ENCODE assay signal across 28 mouse cellular contexts in genomic region chr2:122599736-122600135, GRCm38 (mm10). TPM values are rescaled to one million over a fixed set of nuclear protein-coding genes. Genes with fewer than 3 reads are reported as not detected.
DNase-seq lines count a peak whose midpoint lies in the region; TF ChIP-seq lines count a peak whose summit lies in the region.
"Had no signal": no experiment of that assay in that cellular context is flagged by ENCODE, and none has a peak within 500 bp of the region (broad histone marks: within the 10 kb centered on the region; RNA-seq: fewer than 3 reads in every experiment).

No protein-coding gene starts in this region.

- H3K4me3 ChIP-seq in gastrocnemius, adult 2 months = no peak overlapping the region
- H3K4me3 ChIP-seq in layer of hippocampus, adult 2 months = no peak overlapping the region
- H3K4me3 ChIP-seq: embryonic facial prominence, embryonic 12.5 days; heart, embryonic 10.5 days; limb, embryonic 10.5 days; liver, embryonic 15.5 days; lung, embryonic 15.5 days; neural tube, embryonic 12.5 days; stomach, embryonic 15.5 days had no signal

- intact Hi-C loops in gastrocnemius, adult 2 months (cut with DNase I) = no loop called here

- DNase-seq in gastrocnemius, adult 2 months = peak; percentile 61
- no peak for DNase-seq in gastrocnemius, postnatal 4 days (ENCODE audit: low spot score in 2 of 2)
- DNase-seq in layer of hippocampus, adult 2 months (ENCODE audit: low spot score in 2 of 2) = no peak
- DNase-seq in layer of hippocampus, postnatal 25 days (ENCODE audit: extremely low spot score in 1 of 2, low spot score in 1 of 2) = no peak
- peak; percentile 50 to 60 for DNase-seq in cerebellum, postnatal 14 days
- no peak for DNase-seq in frontal cortex, postnatal 36 days (ENCODE audit: low spot score in 2 of 2)
- DNase-seq in thymus, postnatal 4 days = no peak
- DNase-seq in ovary, adult 18-20 months (ENCODE audit: low spot score) = no peak
- DNase-seq: adrenal gland, adult 8-10 months; forebrain, postnatal 0 days; kidney, adult 2 months; liver; lung, postnatal 4 days; midbrain, embryonic 14.5 days; retina, postnatal 1 day; right cerebral cortex, postnatal 4 days; thymus, adult 18-20 months; thymus, postnatal 36 days had no signal

- H3K27ac ChIP-seq in gastrocnemius, adult 2 months = peak overlapping the region; percentile 46; the same call in 1 of the 2 replicates
- H3K27ac ChIP-seq in layer of hippocampus, adult 2 months = peak overlapping the region; percentile 11; the same call in 1 of the 2 replicates
- H3K27ac ChIP-seq: embryonic facial prominence, embryonic 12.5 days; heart, embryonic 10.5 days; hindbrain, embryonic 14.5 days; kidney, postnatal 0 days; limb, embryonic 10.5 days; liver, embryonic 15.5 days; lung, embryonic 15.5 days; neural tube, embryonic 12.5 days; stomach, embryonic 15.5 days had no signal

- TF ChIP-seq CTCF in gastrocnemius, adult 2 months (IDR thresholded peaks at IDR 0.05) = no peak
- no peak for TF ChIP-seq CTCF in layer of hippocampus, adult 2 months (conservative IDR thresholded peaks at IDR 0.05)

RNA-seq across cellular contexts. Expression of gene Gatm, which starts 11.4 kb away (rescaled TPM):
- total RNA-seq in gastrocnemius, adult 2 months (2021) = 1 to 10 TPM; 3.9 to 4.5 TPM
- 100 to 1,000 TPM; 282 to 422 TPM for total RNA-seq in gastrocnemius, postnatal 4 days (2021)
- 10 to 100 TPM; 64.9 to 72.1 TPM for total RNA-seq in layer of hippocampus, adult 2 months (2021)
- total RNA-seq in layer of hippocampus, postnatal 25 days (2021) = 10 to 100 TPM; 53.6 to 58.9 TPM

RNA-seq across cellular contexts. Expression of gene AA467197, which starts 37.0 kb away (rescaled TPM):
- under 1 TPM in 1 of 2 experiments, not detected in 1; 0.54 TPM for total RNA-seq in gastrocnemius, adult 2 months (2021)
- total RNA-seq in gastrocnemius, postnatal 4 days (2021) = not detected
- 1 to 10 TPM in 1 of 2 experiments, not detected in 1; 1.1 TPM for total RNA-seq in layer of hippocampus, adult 2 months (2021)
- total RNA-seq in layer of hippocampus, postnatal 25 days (2021) = under 1 TPM in 1 of 2 experiments, not detected in 1; 0.57 TPM
- total RNA-seq: layer of hippocampus, postnatal 14 days had no signal

Comparison
In these comparisons a context has a peak if more than half of its experiments do, and no peak if none do; other contexts are left out.
1. DNase-seq: peak in gastrocnemius, adult 2 months (single experiment) and cerebellum, postnatal 14 days (2 of 2); none in gastrocnemius, postnatal 4 days (0 of 2), layer of hippocampus, adult 2 months (0 of 2), layer of hippocampus, postnatal 25 days (0 of 2), frontal cortex, postnatal 36 days (0 of 2), thymus, postnatal 4 days (single experiment) and ovary, adult 18-20 months (single experiment).
2. RNA of gene Gatm, which starts 11.4 kb away (total RNA-seq): 282 to 422 TPM in gastrocnemius, postnatal 4 days, 64.9 to 72.1 TPM in layer of hippocampus, adult 2 months and 53.6 to 58.9 TPM in layer of hippocampus, postnatal 25 days; 3.9 to 4.5 TPM in gastrocnemius, adult 2 months; every median in the first group is over 4 times any median in the second.